Mouse (Mus musculus) layer of hippocampus, postnatal 14 days (tissue): ENCODE results near the gene Vmn1r53. TPM values are rescaled to one million over a fixed set of nuclear protein-coding genes. Genes with fewer than 3 reads are reported as not detected.
"Not testable (repeated sequence)": the region's sequence is repeated elsewhere in the genome, so short reads cannot be mapped to it uniquely, and the experiment has no call there.

ENCODE experiments used
- DNase-seq, 2 experiments: peaks; one replicate each; pipeline ENCODE4 v3.0.0; 2021 to 2022; ENCODE audit warnings: low spot score in 2 of 2, mixed read lengths in 1 of 2
- long read RNA-seq, 2 experiments: library from polyadenylated mRNA; stranded (forward); transcript quantifications; one replicate each; pipeline ENCODE4 v2.0.0; 2021
- total RNA-seq, 2 experiments: library from RNA; stranded (reverse); gene quantifications; 2 replicates each; pipeline ENCODE4 v1.2.3; 2021

Gene Vmn1r53
- total RNA-seq = not detected
- long read RNA-seq, experiment 1 = 0 reads
- long read RNA-seq, experiment 2 = 0 reads

GRCm38 (mm10) chr6:90224338-90224737 is at the start of gene Vmn1r53:
Gene Vmn1r53, minus strand, starts transcription at chr6:90224438.
- DNase-seq = no peak

DNA sequence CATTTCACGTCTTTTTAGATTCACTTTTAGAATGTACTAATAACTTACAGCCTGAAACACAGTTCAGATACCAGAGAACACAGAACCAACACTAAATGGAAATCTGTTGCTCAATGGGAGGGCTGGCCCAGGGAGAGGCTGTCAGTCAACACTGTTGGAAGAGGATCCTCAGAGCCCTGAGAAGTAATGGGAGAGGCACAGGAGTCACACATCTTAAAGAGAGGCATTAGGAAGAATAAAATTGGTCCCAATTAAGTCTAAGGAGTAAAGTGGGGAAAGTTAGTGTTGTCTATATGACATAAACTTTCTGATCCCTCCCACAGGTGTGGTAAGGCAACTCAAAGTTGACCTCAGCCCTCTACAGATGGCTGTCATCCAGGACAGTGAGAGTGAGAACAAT is 21.8 kb upstream of the Vmn1r53 start, which contains the start of gene Vmn1r54:
Gene Vmn1r54 (plus strand): TSS at position 301 of the 400 bp plus-strand sequence.
- DNase-seq = no peak

DNA sequence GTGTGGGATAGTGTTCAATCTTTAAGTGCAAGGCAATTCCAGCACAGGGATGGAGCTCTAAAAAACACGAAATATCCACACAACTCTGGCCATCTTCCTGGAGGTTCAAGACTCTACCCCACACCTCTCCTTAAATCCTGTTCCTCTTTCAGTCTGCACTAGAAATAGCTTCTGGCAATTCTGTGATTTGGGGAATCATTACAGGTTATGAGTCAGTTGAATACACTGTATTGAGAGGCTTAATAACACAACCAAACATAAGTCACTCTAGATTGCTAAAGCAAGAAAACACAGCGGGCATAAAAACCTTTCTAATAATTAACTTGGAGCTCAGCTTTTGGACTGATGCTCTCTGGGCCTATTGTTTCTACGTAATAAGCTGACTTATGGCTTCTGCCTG is 19.8 kb upstream of the Vmn1r53 start:
- no peak for DNase-seq

DNA sequence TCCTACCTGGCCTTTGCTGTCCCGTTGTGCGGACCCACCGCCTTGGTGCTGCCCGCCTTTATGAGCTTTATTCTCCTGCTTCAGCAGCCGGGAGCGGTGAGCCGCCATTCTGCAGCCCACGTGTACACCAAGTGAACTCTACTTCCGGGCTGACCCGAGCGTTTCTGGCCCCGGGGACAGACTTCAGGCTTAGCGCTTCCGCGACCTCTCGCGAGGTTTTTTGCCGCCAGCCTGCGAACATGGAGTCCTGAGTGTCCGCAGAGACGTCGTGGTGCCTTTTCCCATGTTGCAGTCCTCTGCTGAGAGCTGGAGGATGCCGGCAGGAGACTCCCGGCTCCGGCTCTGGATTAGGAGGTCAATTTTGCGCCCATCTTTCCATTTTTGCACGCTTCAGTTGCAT is 8.4 kb upstream of the Vmn1r53 start:
- no peak for DNase-seq

- not testable (repeated sequence) for DNase-seq
Observed at GRCm38 (mm10) chr6:90232114-90232513, 7.9 kb upstream of the Vmn1r53 start.

DNA sequence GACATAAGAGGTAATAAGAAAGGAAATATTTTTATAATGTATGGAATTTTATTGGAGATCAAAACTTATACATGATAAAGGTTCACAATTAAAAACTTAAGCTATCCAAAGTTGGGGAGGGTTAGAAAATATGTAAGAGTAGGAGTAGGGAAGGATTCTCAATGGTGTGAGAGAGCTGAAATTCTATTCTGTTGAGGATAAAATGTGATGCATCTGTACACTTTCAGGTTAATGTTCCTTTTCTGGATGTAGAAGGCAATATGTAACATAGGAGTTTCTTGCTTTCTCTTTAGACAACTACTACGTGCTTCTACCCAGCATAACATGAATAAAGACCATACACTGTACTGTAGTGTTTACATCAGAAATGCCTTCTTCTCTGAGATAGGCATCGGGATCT is 21.7 kb downstream of the Vmn1r53 start, which contains the start of gene V1ra8:
Gene V1ra8 (plus strand): TSS at position 301 of the 400 bp plus-strand sequence.
- not testable (repeated sequence) for DNase-seq

DNA sequence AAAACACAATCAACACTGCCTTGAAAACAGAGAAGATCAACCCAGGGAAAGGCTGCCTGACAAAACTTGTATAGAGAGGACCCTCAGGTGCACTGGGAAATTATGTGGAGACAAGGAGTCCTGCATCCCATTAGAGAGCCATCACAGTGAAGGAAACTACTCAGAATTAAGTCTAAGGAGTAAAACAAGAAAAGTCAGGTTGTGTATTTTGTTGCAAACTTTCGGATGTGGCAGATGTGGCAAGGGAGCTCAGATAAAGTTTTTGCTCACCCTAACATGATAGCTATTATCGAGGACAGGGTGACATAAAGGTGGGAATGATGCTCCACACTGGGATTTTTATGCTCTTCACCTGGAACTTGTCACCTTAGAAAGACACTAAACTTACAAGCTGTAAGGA is 49.7 kb downstream of the Vmn1r53 start, which contains the start of gene Vmn1r52:
Gene Vmn1r52 (plus strand): TSS at position 301 of the 400 bp plus-strand sequence.
- no peak for DNase-seq

Other genes starting within 250 kb of the Vmn1r53 start
- gene Vmn1r47, start 208.3 kb downstream of the Vmn1r53 start, total RNA-seq = not detected
- not detected for gene Vmn1r48, start 187.6 kb downstream of the Vmn1r53 start, total RNA-seq
- gene Vmn1r49, start 145.9 kb downstream of the Vmn1r53 start, total RNA-seq = not detected
- not detected for gene Vmn1r50, start 123.0 kb downstream of the Vmn1r53 start, total RNA-seq
- not detected for gene Vmn1r51, start 101.8 kb downstream of the Vmn1r53 start, total RNA-seq
- gene Vmn1r52, start 49.6 kb downstream of the Vmn1r53 start, total RNA-seq = not detected
- gene V1ra8, start 21.6 kb downstream of the Vmn1r53 start, total RNA-seq = not detected
- gene Vmn1r54, start 21.9 kb upstream of the Vmn1r53 start, total RNA-seq = not detected
- not detected for gene BC048671, start 76.8 kb upstream of the Vmn1r53 start, total RNA-seq
- gene Chst13, start 100.7 kb upstream of the Vmn1r53 start, total RNA-seq = not detected
- not detected for gene Uroc1, start 108.8 kb upstream of the Vmn1r53 start, total RNA-seq
- gene Zxdc, start 145.1 kb upstream of the Vmn1r53 start, total RNA-seq = 10 to 100 TPM; 25.2 to 29.8 TPM
- gene Cfap100, start 204.4 kb upstream of the Vmn1r53 start, total RNA-seq = 10 to 100 TPM in 1 of 2 experiments, 1 to 10 TPM in 1; 9.8 to 10.4 TPM
- 10 to 100 TPM; 25.5 to 28.5 TPM for gene Klf15, start 238.1 kb upstream of the Vmn1r53 start, total RNA-seq